In the genomic region with DNA sequence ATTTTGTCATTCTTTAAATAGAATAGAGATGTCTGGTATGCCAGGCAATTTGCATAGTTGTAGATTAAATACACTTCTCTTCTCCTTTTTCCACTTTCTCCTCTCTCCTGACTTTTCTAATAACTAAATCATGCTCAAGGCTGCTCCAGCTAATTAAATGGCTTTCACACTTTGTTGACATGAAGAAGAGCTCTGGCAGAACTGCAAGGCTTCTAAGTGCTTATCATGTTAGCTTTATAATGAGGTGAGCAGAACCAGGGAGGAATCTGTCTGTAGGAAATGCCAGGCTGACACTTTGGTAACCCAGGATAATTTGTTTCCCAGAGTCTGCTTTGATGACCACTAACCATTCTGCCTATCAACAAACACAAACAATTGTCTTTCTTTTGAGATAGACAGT, we compare ENCODE assay signal across 15 mouse cellular contexts.
"Had no signal": no experiment of that assay in that cellular context is flagged by ENCODE, and none has a peak within 500 bp of the region (broad histone marks: within the 10 kb centered on the region; RNA-seq: fewer than 3 reads in every experiment).

No protein-coding gene starts in this region.

- H3K27me3 ChIP-seq: neural tube, embryonic 15.5 days had no signal

- H3K4me2 ChIP-seq: limb, embryonic 13.5 days; midbrain, embryonic 11.5 days; neural tube, embryonic 15.5 days had no signal

- H3K36me3 ChIP-seq: limb, embryonic 13.5 days; neural tube, embryonic 15.5 days had no signal

- H3K9ac ChIP-seq: limb, embryonic 13.5 days; liver, embryonic 14.5 days; neural tube, embryonic 15.5 days had no signal

- H3K4me3 ChIP-seq: layer of hippocampus, adult 2 months; limb, embryonic 13.5 days; myocyte; neural tube, embryonic 15.5 days had no signal

- H3K27ac ChIP-seq: layer of hippocampus, adult 2 months; limb, embryonic 13.5 days; liver, embryonic 14.5 days; neural tube, embryonic 15.5 days; stomach, postnatal 0 days had no signal

- DNase-seq: kidney, adult 8-10 months; kidney, postnatal 4 days; lung, adult 18-20 months; lung, postnatal 4 days; right cerebral cortex, adult 18-20 months; right cerebral cortex, postnatal 25 days; thymus, postnatal 4 days had no signal

- ATAC-seq: lung, postnatal 0 days had no signal

- H3K9me3 ChIP-seq: limb, embryonic 13.5 days; neural tube, embryonic 15.5 days had no signal
